Mouse (Mus musculus): ENCODE measurements around the gene Gpat2. TPM values are rescaled to one million over a fixed set of nuclear protein-coding genes. Genes with fewer than 3 reads are reported as not detected.

Gene Gpat2
- polyA plus RNA-seq, 1 experiment from 2014 or later = 0.43 TPM

Other genes with a start within 250 kb of the Gpat2 start
- gene 1810024B03Rik, start 216.9 kb upstream of the Gpat2 start, polyA plus RNA-seq (2014; fragmentation: Nextera tagmentation; extraction: Ambion mirVana) = 2.4 and 2.7 TPM in 2 replicates
- gene Snrnp200, start 216.8 kb upstream of the Gpat2 start, polyA plus RNA-seq (2014; fragmentation: Nextera tagmentation; extraction: Ambion mirVana) = 75.3 and 86.7 TPM in 2 replicates
- gene Ciao1, start 177.4 kb upstream of the Gpat2 start, polyA plus RNA-seq (2014; fragmentation: Nextera tagmentation; extraction: Ambion mirVana) = 72.1 and 72.6 TPM in 2 replicates
- 16.9 and 18.2 TPM in 2 replicates for gene Tmem127, start 177.3 kb upstream of the Gpat2 start, polyA plus RNA-seq (2014; fragmentation: Nextera tagmentation; extraction: Ambion mirVana)
- gene Stard7, start 155.0 kb upstream of the Gpat2 start, polyA plus RNA-seq (2014; fragmentation: Nextera tagmentation; extraction: Ambion mirVana) = 88.9 and 99.6 TPM in 2 replicates
- 8.8 and 10.1 TPM in 2 replicates for gene Dusp2, start 89.0 kb upstream of the Gpat2 start, polyA plus RNA-seq (2014; fragmentation: Nextera tagmentation; extraction: Ambion mirVana)
- not detected in 2 replicates for gene Astl, start 86.6 kb upstream of the Gpat2 start, polyA plus RNA-seq (2014; fragmentation: Nextera tagmentation; extraction: Ambion mirVana)
- gene Adra2b, start 62.0 kb upstream of the Gpat2 start, polyA plus RNA-seq (2014; fragmentation: Nextera tagmentation; extraction: Ambion mirVana) = 20.1 and 20.7 TPM in 2 replicates
- gene Fahd2a, start 19.4 kb downstream of the Gpat2 start, polyA plus RNA-seq (2014; fragmentation: Nextera tagmentation; extraction: Ambion mirVana) = 16.6 and 19.9 TPM in 2 replicates
- 1.3 and 1.4 TPM in 2 replicates for gene Kcnip3, start 96.9 kb downstream of the Gpat2 start, polyA plus RNA-seq (2014; fragmentation: Nextera tagmentation; extraction: Ambion mirVana)
- 0.23 and 0.25 TPM in 2 replicates for gene Prom2, start 116.3 kb downstream of the Gpat2 start, polyA plus RNA-seq (2014; fragmentation: Nextera tagmentation; extraction: Ambion mirVana)
- gene Zfp661, start 161.9 kb downstream of the Gpat2 start, polyA plus RNA-seq (2014; fragmentation: Nextera tagmentation; extraction: Ambion mirVana) = 3.2 and 4.0 TPM in 2 replicates
- 202 and 214 TPM in 2 replicates for gene Mrps5, start 162.0 kb downstream of the Gpat2 start, polyA plus RNA-seq (2014; fragmentation: Nextera tagmentation; extraction: Ambion mirVana)
- gene Mal, start 231.5 kb downstream of the Gpat2 start, polyA plus RNA-seq (2014; fragmentation: Nextera tagmentation; extraction: Ambion mirVana) = 0.11 TPM in 1 of 2 replicates, not detected in the other

All from liver, embryonic 11.5 days (tissue).